Mouse (Mus musculus): ENCODE measurements around the gene Zfp451. TPM values are rescaled to one million over a fixed set of nuclear protein-coding genes. Genes with fewer than 3 reads are reported as not detected.
"Not testable (repeated sequence)": the region's sequence is repeated elsewhere in the genome, so short reads cannot be mapped to it uniquely, and the experiment has no call there.

The Zfp451 gene
- total RNA-seq (2014; rRNA removed) (57.2 and 67.2 TPM in 2 replicates), polyA plus RNA-seq (2015; fragmentation: Nextera tagmentation; extraction: Ambion mirVana) (20.7 and 29.1 TPM in 2 replicates)

- DNase-seq (peak; percentile 96), ATAC-seq (peak; percentile 96)
- no peaks in the 10 kb centered on the region for H3K27me3 ChIP-seq (ENCODE audit: insufficient read depth, low read length)
- H3K4me1 ChIP-seq (ENCODE audit: insufficient read depth), result peaks cover 15% of the 10 kb centered on the region
- H3K4me2 ChIP-seq (ENCODE audit: low read depth), result peak within 1 kb of the TSS; percentile 57
- TF ChIP-seq CTCF (IDR thresholded peaks at IDR 0.05; ENCODE audit: low read depth), result peak; percentile 39
- H3K36me3 ChIP-seq (ENCODE audit: insufficient read depth), result peaks cover 10% of the 10 kb centered on the region
- H3K9ac ChIP-seq, result peak within 1 kb of the TSS; percentile 97
- peak within 1 kb of the TSS; percentile 96 for H3K27ac ChIP-seq (ENCODE audit: low read depth, low read length)
- whole genome bisulfite sequencing, result 2% methylated on average over 84 of the region's 85 CpGs
- H3K9me3 ChIP-seq (ENCODE audit: low read length), result no peaks in the 10 kb centered on the region
- peak within 1 kb of the TSS; percentile 90 for H3K4me3 ChIP-seq (ENCODE audit: low read depth, low read length)
These were observed at the start of gene Zfp451 for GRCm38 (mm10) chr1:33813868-33814794. Gene Zfp451 (minus strand): TSS chr1:33814595.

- no peak for DNase-seq
- TF ChIP-seq CTCF (IDR thresholded peaks at IDR 0.05; ENCODE audit: low read depth), result peak; percentile 16; the same call in 1 of the 2 replicates
- no peak overlapping the region for H3K27ac ChIP-seq (ENCODE audit: low read depth, low read length)
- H3K9ac ChIP-seq, result no peak overlapping the region
- no peaks in the 10 kb centered on the region for H3K36me3 ChIP-seq (ENCODE audit: insufficient read depth)
- no peaks in the 10 kb centered on the region for H3K4me1 ChIP-seq (ENCODE audit: insufficient read depth)
- ATAC-seq, result no peak
- no peaks in the 10 kb centered on the region for H3K9me3 ChIP-seq (ENCODE audit: low read length)
- WGBS, result 96% methylated on average over 2 of the region's 2 CpGs
- no peaks in the 10 kb centered on the region for H3K27me3 ChIP-seq (ENCODE audit: insufficient read depth, low read length)
- H3K4me2 ChIP-seq (ENCODE audit: low read depth), result no peak overlapping the region
- H3K4me3 ChIP-seq (ENCODE audit: low read depth, low read length), result no peak overlapping the region
These were observed 32.4 kb upstream of the Zfp451 start for GRCm38 (mm10) chr1:33846807-33847206.

- Histone ChIP-seq H3K27ac (ENCODE audit: low read depth, low read length) (no peak overlapping the region), H3K36me3 (ENCODE audit: insufficient read depth) (no peaks in the 10 kb centered on the region), H3K9me3 (ENCODE audit: low read length) (no peaks in the 10 kb centered on the region), H3K27me3 (ENCODE audit: insufficient read depth, low read length) (no peaks in the 10 kb centered on the region), H3K4me1 (ENCODE audit: insufficient read depth) (no peaks in the 10 kb centered on the region), H3K9ac (no peak overlapping the region), H3K4me2 (ENCODE audit: low read depth) (no peak overlapping the region), H3K4me3 (ENCODE audit: low read depth, low read length) (no peak overlapping the region)
- DNase-seq (peak; percentile 8), ATAC-seq (no peak)
- 46% methylated on average over 6 of the region's 6 CpGs for WGBS
- no peak for TF ChIP-seq CTCF (IDR thresholded peaks at IDR 0.05; ENCODE audit: low read depth)
These were observed 29.4 kb upstream of the Zfp451 start for GRCm38 (mm10) chr1:33843823-33844222.

DNA sequence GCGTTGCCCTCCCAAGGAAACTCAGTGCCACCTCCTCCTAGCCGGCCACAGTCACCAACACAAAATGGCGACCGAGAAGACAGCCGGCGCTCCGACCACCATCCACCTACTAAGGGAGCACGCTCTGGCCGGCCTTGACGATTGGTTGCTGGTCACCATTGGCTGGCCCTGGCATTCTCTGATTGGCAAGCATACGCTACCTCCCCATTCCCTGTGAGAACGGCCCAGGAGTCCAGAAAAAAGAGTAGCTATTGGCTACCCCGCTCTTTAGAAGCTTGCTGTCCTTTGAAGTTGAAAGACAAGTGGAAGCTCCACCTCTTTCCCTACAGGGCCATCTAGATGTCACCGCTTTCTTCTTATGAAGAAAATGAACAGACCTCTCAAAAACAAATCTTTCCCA is 24.6 kb upstream of the Zfp451 start:
- H3K9me3 ChIP-seq (ENCODE audit: low read length); H3K27me3 ChIP-seq (ENCODE audit: insufficient read depth, low read length); H3K9ac ChIP-seq; H3K4me2 ChIP-seq (ENCODE audit: low read depth); H3K36me3 ChIP-seq (ENCODE audit: insufficient read depth); DNase-seq; H3K4me3 ChIP-seq (ENCODE audit: low read depth, low read length); H3K4me1 ChIP-seq (ENCODE audit: insufficient read depth); H3K27ac ChIP-seq (ENCODE audit: low read depth, low read length); ATAC-seq: not testable (repeated sequence)
- 96% methylated on average over 14 of the region's 14 CpGs for WGBS

DNA sequence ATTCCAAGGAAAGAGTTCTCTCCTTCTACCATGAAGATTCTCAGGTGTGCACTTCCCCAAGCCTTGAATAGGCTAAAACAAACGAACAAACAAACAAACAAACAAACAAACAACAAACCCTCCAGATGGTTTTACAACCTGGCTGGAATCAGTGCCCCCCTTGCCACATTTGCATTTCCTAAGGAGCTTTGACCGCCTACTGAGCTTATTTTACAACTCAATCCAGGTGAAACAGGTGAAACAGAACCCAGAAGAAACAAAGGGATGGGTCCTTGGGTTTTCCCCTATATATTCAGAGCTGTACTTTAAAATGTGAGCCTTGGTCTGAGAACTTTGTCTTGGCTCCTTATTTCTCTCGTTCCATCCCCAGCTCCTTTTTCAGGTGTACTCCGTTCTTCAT is 16.2 kb upstream of the Zfp451 start:
- H3K36me3 ChIP-seq (ENCODE audit: insufficient read depth), result no peaks in the 10 kb centered on the region
- no peak overlapping the region for H3K4me3 ChIP-seq (ENCODE audit: low read depth, low read length)
- H3K9ac ChIP-seq, result no peak overlapping the region
- no peak for ATAC-seq
- no peak for TF ChIP-seq CTCF (IDR thresholded peaks at IDR 0.05; ENCODE audit: low read depth)
- 72% methylated on average over 4 of the region's 4 CpGs for WGBS
- H3K9me3 ChIP-seq (ENCODE audit: low read length), result peaks cover 8% of the 10 kb centered on the region; the same call in 1 of the 2 replicates
- H3K4me2 ChIP-seq (ENCODE audit: low read depth), result no peak overlapping the region
- no peaks in the 10 kb centered on the region for H3K4me1 ChIP-seq (ENCODE audit: insufficient read depth)
- no peak for DNase-seq
- no peak overlapping the region for H3K27ac ChIP-seq (ENCODE audit: low read depth, low read length)
- H3K27me3 ChIP-seq (ENCODE audit: insufficient read depth, low read length), result no peaks in the 10 kb centered on the region

GRCm38 (mm10) chr1:33817931-33818330 is 3.5 kb upstream of the Zfp451 start:
- Histone ChIP-seq H3K27ac (ENCODE audit: low read depth, low read length) (no peak overlapping the region), H3K36me3 (ENCODE audit: insufficient read depth) (no peaks in the 10 kb centered on the region), H3K4me2 (ENCODE audit: low read depth) (no peak overlapping the region), H3K27me3 (ENCODE audit: insufficient read depth, low read length) (no peaks in the 10 kb centered on the region), H3K4me3 (ENCODE audit: low read depth, low read length) (no peak overlapping the region), H3K9ac (no peak overlapping the region), H3K4me1 (ENCODE audit: insufficient read depth) (peaks cover 9% of the 10 kb centered on the region), H3K9me3 (ENCODE audit: low read length) (no peaks in the 10 kb centered on the region)
- no peak for DNase-seq
- TF ChIP-seq CTCF (IDR thresholded peaks at IDR 0.05; ENCODE audit: low read depth), result no peak
- WGBS, result 80% methylated on average over 2 of the region's 2 CpGs
- ATAC-seq, result no peak

GRCm38 (mm10) chr1:33813495-33813867 is 914 bp downstream of the Zfp451 start:
- peaks cover 15% of the 10 kb centered on the region for H3K4me1 ChIP-seq (ENCODE audit: insufficient read depth)
- no peaks in the 10 kb centered on the region for H3K9me3 ChIP-seq (ENCODE audit: low read length)
- H3K4me2 ChIP-seq (ENCODE audit: low read depth), result peak overlapping the region; percentile 57
- WGBS, result 5% methylated on average over 11 of the region's 11 CpGs
- H3K27me3 ChIP-seq (ENCODE audit: insufficient read depth, low read length), result no peaks in the 10 kb centered on the region
- no peak for TF ChIP-seq CTCF (IDR thresholded peaks at IDR 0.05; ENCODE audit: low read depth)
- H3K9ac ChIP-seq, result peak overlapping the region; percentile 97
- H3K27ac ChIP-seq (ENCODE audit: low read depth, low read length), result peak overlapping the region; percentile 96
- peaks cover 10% of the 10 kb centered on the region for H3K36me3 ChIP-seq (ENCODE audit: insufficient read depth)
- no peak for DNase-seq
- 0 out of 2 replicates have a peak, but pooled peaks have one; percentile 5 for ATAC-seq
- H3K4me3 ChIP-seq (ENCODE audit: low read depth, low read length), result peak overlapping the region; percentile 90

Measured in forebrain, postnatal 0 days (tissue).